Mouse (Mus musculus): Measurements from ENCODE around the gene Grik4. TPM values are rescaled to one million over a fixed set of nuclear protein-coding genes. Genes with fewer than 3 reads are reported as not detected.
A peak's percentile ranks its signal among the peaks of the same experiment; 100 is the strongest.

Gene Grik4
- total RNA-seq, 2 experiments from 2014 or later, result 0.41 to 0.54 TPM

- DNase-seq (ENCODE audit: low spot score in 2 of 2), result no peak
Measured at GRCm38 (mm10) chr9:42751160-42751559, 193.1 kb downstream of the Grik4 start.

- DNase-seq (ENCODE audit: low spot score in 2 of 2), result no peak
Measured at GRCm38 (mm10) chr9:42750176-42750575, 194.1 kb downstream of the Grik4 start.

GRCm38 (mm10) chr9:42745982-42746381 is 198.3 kb downstream of the Grik4 start:
- DNase-seq (ENCODE audit: low spot score in 2 of 2), result no peak

DNA sequence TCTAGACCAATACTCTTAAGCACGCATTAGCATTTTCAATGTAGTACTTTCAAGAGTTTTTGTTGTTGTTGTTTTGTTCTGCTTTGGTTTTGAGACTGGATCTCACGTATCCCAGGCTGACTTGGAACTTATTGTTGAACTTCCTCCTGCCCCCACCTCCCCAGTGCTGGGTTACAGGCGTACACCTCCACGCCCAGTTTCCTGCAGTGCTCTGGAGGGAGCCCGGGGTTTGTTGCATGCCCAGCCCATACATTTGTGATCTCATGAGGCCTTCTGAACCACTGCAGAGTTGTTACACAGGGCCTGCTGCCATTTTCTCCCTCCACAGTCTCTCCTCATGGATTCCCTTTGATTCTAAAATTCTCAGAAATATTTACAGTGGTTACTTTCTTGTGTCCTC is 201.9 kb downstream of the Grik4 start:
- DNase-seq (ENCODE audit: low spot score in 2 of 2), result no peak

GRCm38 (mm10) chr9:42736697-42737335 is 207.5 kb downstream of the Grik4 start:
- no peak for DNase-seq (ENCODE audit: low spot score in 2 of 2)

DNA sequence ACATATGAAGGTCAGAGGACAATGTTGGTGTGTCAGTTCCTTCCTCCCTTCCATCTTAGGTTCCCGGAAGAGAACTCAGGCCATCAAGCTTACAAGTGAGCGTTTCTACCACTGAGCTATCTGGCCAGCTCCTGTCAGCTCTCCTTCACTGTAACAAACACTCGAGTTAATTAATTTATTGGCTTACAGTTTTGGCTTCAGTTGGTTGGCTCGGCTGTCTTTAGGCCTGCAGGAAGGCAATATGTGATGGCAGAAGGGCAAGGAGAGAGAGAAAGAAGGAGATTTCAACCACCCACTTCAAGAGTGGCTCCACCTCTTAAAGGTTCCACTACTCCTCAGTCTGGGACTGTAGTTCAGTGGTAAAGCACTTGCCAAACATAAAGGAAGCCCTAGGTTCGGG is 209.2 kb downstream of the Grik4 start:
- no peak for DNase-seq (ENCODE audit: low spot score in 2 of 2)

- DNase-seq (ENCODE audit: low spot score in 2 of 2), result no peak
Measured at GRCm38 (mm10) chr9:42732731-42733318, 211.5 kb downstream of the Grik4 start.

DNA sequence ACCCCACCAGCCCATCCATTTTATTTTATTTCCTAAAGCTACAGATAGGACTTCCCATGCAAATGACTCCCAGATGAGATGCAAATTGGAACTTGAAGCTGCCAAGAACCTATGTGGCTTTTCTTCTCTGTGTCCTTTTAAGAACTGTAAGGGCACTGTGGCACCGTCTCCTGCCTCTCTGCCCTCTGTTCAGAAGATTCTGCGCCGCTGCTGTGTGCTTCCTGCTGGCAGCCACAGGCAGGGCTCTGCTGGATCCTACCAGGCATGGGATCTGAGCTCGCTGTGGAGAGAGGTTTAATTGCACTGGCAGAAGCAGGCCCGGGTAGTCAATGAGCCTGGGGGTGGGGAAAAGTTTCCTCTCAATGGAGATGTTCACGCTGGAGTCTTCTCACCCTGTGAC is 215.8 kb downstream of the Grik4 start:
- no peak for DNase-seq (ENCODE audit: low spot score in 2 of 2)

DNA sequence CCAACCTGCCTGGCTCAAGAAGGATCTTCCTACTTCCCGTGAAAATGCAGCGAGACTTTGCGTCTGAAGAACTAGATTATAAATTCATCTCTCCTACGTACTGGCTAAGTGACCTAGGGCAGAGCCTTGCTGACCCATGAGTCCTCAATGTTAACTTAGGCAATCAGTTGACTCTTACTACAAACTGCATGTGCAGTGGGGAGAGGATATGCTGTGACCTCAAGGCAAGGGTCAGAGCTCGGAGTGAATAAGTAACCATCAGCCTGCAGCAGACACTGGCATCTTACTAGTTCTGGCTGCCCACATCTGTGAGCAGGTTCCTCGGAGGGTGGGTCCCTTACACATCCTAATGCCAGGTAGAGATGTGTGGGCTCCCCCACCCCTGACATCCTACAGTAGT is 216.6 kb downstream of the Grik4 start:
- no peak for DNase-seq (ENCODE audit: low spot score in 2 of 2)

GRCm38 (mm10) chr9:42727186-42727585 is 217.1 kb downstream of the Grik4 start:
- no peak for DNase-seq (ENCODE audit: low spot score in 2 of 2)

- no peak for DNase-seq (ENCODE audit: low spot score in 2 of 2)
Measured at GRCm38 (mm10) chr9:42724099-42724498, 220.2 kb downstream of the Grik4 start.

DNA sequence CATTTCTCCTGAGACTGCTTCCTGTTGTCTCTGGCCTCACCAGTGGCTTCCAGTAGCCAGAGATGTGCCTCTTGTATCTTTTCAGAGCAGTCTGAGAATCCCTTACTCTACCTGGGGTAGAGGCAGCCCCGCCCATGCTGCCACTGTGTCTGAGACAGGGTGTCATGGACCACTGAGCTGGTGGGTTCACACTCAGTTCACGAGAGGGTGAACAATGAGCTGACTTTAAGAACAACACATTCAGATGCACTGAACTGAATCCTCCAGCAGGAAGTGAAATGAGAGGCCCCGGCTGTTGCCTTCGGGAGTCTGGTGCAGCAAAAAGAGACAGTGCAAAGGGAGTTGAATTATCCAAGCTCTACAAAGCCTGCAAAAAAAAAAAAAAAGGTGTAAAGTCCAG is 221.8 kb downstream of the Grik4 start:
- no peak for DNase-seq (ENCODE audit: low spot score in 2 of 2)

GRCm38 (mm10) chr9:42721718-42722117 is 222.6 kb downstream of the Grik4 start:
- no peak for DNase-seq (ENCODE audit: low spot score in 2 of 2)

DNA sequence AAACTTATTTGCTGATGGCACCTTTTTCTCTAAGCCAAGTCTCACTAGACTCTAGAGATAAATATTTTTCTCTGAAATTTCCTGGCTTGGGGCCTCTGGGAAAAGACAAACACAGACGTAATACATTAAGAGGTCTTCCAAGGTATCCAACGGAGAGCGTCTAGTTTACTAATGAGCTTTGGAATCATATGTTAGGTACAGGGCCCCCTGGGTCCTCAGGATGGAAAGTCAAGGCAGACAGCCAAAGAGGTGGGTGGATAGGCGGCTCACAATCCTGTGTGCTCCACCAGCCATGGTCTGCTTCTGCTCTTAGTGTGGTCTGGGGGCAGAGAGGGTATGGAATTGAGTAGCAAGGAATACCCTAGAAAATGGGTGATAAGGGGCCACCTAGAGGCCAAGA is 223.1 kb downstream of the Grik4 start:
- no peak for DNase-seq (ENCODE audit: low spot score in 2 of 2)

DNA sequence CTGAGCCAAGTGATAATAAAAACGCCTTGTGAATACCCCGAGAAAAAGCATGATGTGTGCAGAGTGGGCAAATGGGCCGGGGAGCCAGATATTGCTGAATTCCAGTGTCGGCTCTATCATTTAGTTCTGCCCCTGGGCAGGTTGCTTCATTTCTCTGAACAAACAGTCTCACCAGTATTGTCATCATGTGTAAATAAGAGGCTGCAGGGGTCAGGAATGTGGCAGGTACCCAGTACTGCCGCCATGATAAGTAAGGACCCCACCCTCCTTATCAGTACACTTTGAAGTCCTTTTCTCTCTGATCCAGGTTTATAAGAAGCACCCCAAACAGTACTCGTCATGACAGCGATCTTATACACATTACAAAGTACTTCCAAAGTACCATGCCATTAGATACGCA is 230.4 kb downstream of the Grik4 start:
- no peak for DNase-seq (ENCODE audit: low spot score in 2 of 2)

GRCm38 (mm10) chr9:42705848-42706247 is 238.4 kb downstream of the Grik4 start:
- DNase-seq (ENCODE audit: low spot score in 2 of 2), result no peak

- DNase-seq (ENCODE audit: low spot score in 2 of 2), result no peak
Measured at GRCm38 (mm10) chr9:42703191-42703854, 241.0 kb downstream of the Grik4 start.

- no peak for DNase-seq (ENCODE audit: low spot score in 2 of 2)
Measured at GRCm38 (mm10) chr9:42702231-42703132, 241.8 kb downstream of the Grik4 start.

DNA sequence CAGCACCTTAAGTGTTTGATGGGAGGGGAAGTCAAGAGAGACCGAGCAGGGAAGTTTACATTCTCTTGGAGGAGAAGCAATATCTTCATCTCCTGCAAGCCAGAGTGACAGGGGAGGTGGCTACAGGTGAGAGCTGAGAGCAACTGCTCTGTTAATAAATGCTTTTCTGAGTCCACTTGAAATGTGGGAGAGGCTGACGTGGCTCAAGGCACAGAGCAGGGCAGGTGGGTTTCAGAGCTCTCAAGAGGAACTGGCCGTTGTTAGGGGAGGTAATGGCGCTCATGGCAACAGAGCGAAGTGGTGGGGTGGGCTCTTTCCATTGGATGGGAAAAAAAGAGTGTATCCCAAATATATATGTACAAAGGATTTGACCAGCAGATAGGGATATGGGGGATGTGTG is 242.6 kb downstream of the Grik4 start:
- no peak for DNase-seq (ENCODE audit: low spot score in 2 of 2)

DNA sequence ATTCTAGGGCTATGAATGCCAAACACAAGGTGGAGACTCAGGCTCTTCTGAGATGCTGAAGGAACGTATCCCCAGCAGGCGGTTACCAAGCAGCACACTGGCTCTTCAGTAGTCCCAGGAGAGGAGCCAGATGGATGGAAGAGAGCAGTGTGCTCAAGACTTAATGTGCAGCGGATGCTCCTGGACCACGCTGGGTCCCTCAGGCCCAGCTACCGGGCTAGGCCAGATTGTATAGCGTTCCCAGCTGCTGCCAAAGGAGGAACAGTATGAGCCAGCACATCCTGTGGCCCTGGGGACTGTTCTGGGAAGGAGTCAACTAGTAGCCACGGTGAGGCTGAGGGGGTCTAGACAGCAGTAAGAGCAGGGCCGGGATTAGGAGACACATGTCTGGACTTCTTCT is 251.3 kb downstream of the Grik4 start:
- no peak for DNase-seq (ENCODE audit: low spot score in 2 of 2)

GRCm38 (mm10) chr9:42688143-42688542 is 256.1 kb downstream of the Grik4 start:
- peak; percentile 24 to 46 for DNase-seq (ENCODE audit: low spot score in 2 of 2)

DNA sequence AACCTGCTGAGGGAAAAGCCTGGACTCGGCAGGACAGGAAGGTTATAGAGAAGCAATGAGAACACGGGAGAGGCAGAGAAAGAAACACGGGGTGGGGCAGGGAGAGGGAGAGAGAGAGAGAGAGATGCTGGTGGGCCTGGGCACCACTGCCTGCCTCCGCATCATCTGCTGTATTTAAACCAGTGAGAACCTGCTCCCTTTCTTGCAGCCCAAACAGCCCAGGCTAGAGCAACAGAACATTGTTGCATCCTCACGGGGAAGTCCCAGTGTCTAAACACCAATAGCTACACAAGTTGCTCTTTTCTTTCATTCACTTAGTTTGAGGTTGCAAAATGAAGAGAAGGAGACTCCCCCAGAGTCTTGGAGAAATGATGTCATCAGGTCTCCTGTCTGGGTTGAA is 258.2 kb downstream of the Grik4 start:
- no peak for DNase-seq (ENCODE audit: low spot score in 2 of 2)
